Mouse (Mus musculus) cerebellum, adult 2 months (tissue): ENCODE results near the gene Furin. TPM values are rescaled to one million over a fixed set of nuclear protein-coding genes. Genes with fewer than 3 reads are reported as not detected.
A peak's percentile ranks its signal among the peaks of the same experiment; 100 is the strongest.

Source experiments
- DNase-seq, 2 experiments: peaks; one replicate each; pipeline ENCODE4 v3.0.0; 2021
- H3K27ac ChIP-seq: fragments of 200-500 bp; 2 replicates; pipeline ENCODE4 v1.5.1; 2012; ENCODE audit warnings: low read length, control low read depth, inconsistent platforms; ENCODE audit not compliant: insufficient read depth
- H3K27me3 ChIP-seq: fragments of 200-500 bp; 2 replicates; pipeline ENCODE4 v1.6.1; 2012; ENCODE audit warnings: inconsistent platforms, mild to moderate bottlenecking, low read length, moderate library complexity; ENCODE audit not compliant: control insufficient read depth, insufficient read depth
- H3K4me1 ChIP-seq: fragments of 200-500 bp; 2 replicates; pipeline ENCODE4 v1.6.1; 2011; ENCODE audit warnings: low read length; ENCODE audit not compliant: control insufficient read depth, insufficient read depth
- H3K4me3 ChIP-seq: fragments of 200-500 bp; replicated peaks from 2 replicates; pipeline ENCODE3; 2011; ENCODE audit warnings: mild to moderate bottlenecking, low read depth, low read length, control low read depth; ENCODE audit not compliant: insufficient read depth
- CTCF ChIP-seq: fragments of 200-500 bp; IDR thresholded peaks from 2 replicates; pipeline ENCODE4 v1.5.1; 2011; ENCODE audit warnings: low read depth, mild to moderate bottlenecking, control low read depth, low read length, moderate library complexity, borderline replicate concordance; ENCODE audit not compliant: insufficient read depth
- POLR2A ChIP-seq: fragments of 200-500 bp; IDR thresholded peaks from 2 replicates; pipeline ENCODE4 v1.6.1; 2011; ENCODE audit warnings: low read length, control low read depth, borderline replicate concordance; ENCODE audit not compliant: insufficient read depth
- WGBS: fragments of 180-500 bp; shearing (Covaris S2); methylation state at CpG from one replicate; pipeline ENCODE4 v1.1.7; 2018; 5-methylcytosine and 5-hydroxymethylcytosine counted together
- polyA plus RNA-seq: library from polyadenylated mRNA; depleted of rRNA; stranded (reverse); fragments of >200 nt; gene quantifications from 2 replicates; pipeline ENCODE4 v1.2.3, GENCODE M21; 2012

Furin gene
- polyA plus RNA-seq, 1 experiment: 37.3 TPM

GRCm38 (mm10) chr7:80372166-80372565 is 33.1 kb downstream of the Furin start:
- TF ChIP-seq CTCF: no peak
- TF ChIP-seq POLR2A: no peak
- no peaks in the 10 kb centered on the region for H3K27me3 ChIP-seq
- H3K4me1 ChIP-seq: peaks cover 23% of the 10 kb centered on the region
- H3K4me3 ChIP-seq: no peak overlapping the region
- no peak overlapping the region for H3K27ac ChIP-seq
- 89% methylated on average over 3 of the region's 3 CpGs for WGBS
- DNase-seq: no peak

GRCm38 (mm10) chr7:80371041-80371751 is 34.0 kb downstream of the Furin start, which contains the start of gene Man2a2:
Man2a2 (minus strand) TSS chr7:80371375.
- peak within 1 kb of the TSS; percentile 98 for H3K27ac ChIP-seq
- DNase-seq: peak; percentile 75 to 80
- TF ChIP-seq POLR2A (peak; percentile 45; the same call in 1 of the 2 replicates), CTCF (peak; percentile 38; the same call in 1 of the 2 replicates)
- peak within 1 kb of the TSS; percentile 87 for H3K4me3 ChIP-seq
- peaks cover 26% of the 10 kb centered on the region for H3K4me1 ChIP-seq
- no peaks in the 10 kb centered on the region for H3K27me3 ChIP-seq
- WGBS: under 1% methylated on average over 75 of the region's 86 CpGs

GRCm38 (mm10) chr7:80370649-80371040 is 34.6 kb downstream of the Furin start:
- under 1% methylated on average over 31 of the region's 31 CpGs for WGBS
- Histone ChIP-seq H3K27ac (peak overlapping the region; percentile 98), H3K4me1 (peaks cover 29% of the 10 kb centered on the region), H3K4me3 (peak overlapping the region; percentile 87), H3K27me3 (no peaks in the 10 kb centered on the region)
- TF ChIP-seq POLR2A: peak; percentile 85
- no peak for TF ChIP-seq CTCF
- DNase-seq: peak; percentile 93 to 95

- DNase-seq: no peak
- Histone ChIP-seq H3K4me3 (peak overlapping the region; percentile 87), H3K4me1 (peaks cover 29% of the 10 kb centered on the region), H3K27me3 (no peaks in the 10 kb centered on the region), H3K27ac (peak overlapping the region; percentile 98)
- 8% methylated on average over 4 of the region's 4 CpGs for WGBS
- no peak for TF ChIP-seq CTCF
- TF ChIP-seq POLR2A: no peak
Measured at GRCm38 (mm10) chr7:80369967-80370431, 35.2 kb downstream of the Furin start.

GRCm38 (mm10) chr7:80369461-80369860 is 35.8 kb downstream of the Furin start:
- TF ChIP-seq POLR2A (no peak; the same call in 1 of the 2 replicates), CTCF (no peak)

GRCm38 (mm10) chr7:80368635-80369421 is 36.4 kb downstream of the Furin start:
- no peak for TF ChIP-seq POLR2A
- TF ChIP-seq CTCF: no peak
- 59% methylated on average over 20 of the region's 20 CpGs for WGBS
- Histone ChIP-seq H3K27me3 (no peaks in the 10 kb centered on the region), H3K4me1 (peaks cover 29% of the 10 kb centered on the region), H3K27ac (peak overlapping the region; percentile 71), H3K4me3 (peak overlapping the region; percentile 87)
- no peak for DNase-seq

More at GRCm38 (mm10) chr7:80369461-80369860, 35.8 kb downstream of the Furin start:
- Histone ChIP-seq H3K4me3 (peak overlapping the region; percentile 87), H3K4me1 (peaks cover 29% of the 10 kb centered on the region), H3K27me3 (no peaks in the 10 kb centered on the region), H3K27ac (peak overlapping the region; percentile 71)
- WGBS: 8% methylated on average over 5 of the region's 5 CpGs
- DNase-seq: peak; percentile 60 to 70

GRCm38 (mm10) chr7:80368009-80368408 is 37.2 kb downstream of the Furin start:
- TF ChIP-seq POLR2A (no peak), CTCF (no peak)
- Histone ChIP-seq H3K4me1 (peaks cover 29% of the 10 kb centered on the region), H3K27me3 (no peaks in the 10 kb centered on the region), H3K27ac (no peak overlapping the region), H3K4me3 (no peak overlapping the region)
- 67% methylated on average over 9 of the region's 9 CpGs for WGBS
- no peak for DNase-seq
